Mouse (Mus musculus): Measurements from ENCODE around the gene Glyr1. TPM values are rescaled to one million over a fixed set of nuclear protein-coding genes. Genes with fewer than 3 reads are reported as not detected.

Gene Glyr1
- polyA plus RNA-seq, 1 experiment from 2014 or later = 211 TPM

DNA sequence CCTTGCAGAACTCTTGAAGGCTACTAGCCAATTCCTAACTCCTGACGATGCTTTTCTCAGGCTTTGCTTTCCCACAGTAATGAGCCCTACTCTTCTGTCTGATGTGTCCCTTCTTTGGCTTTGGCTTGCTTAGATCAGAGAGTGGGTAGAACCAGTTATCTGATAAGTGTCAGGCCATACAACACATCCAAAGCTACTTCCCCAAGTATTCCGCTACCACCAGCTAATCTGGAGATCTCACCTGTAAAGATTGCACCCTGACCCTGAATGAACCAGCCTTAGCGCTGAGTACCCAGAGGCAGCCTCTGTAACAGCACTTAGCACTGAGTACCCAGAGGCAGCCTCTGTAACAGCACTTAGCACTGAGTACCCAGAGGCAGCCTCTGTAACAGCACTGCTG, 4.3 kb downstream of the Glyr1 start:
- WGBS = 96% methylated on average over 3 of the region's 3 CpGs
- Histone ChIP-seq H3K4me3 (no peak overlapping the region), H3K27ac (no peak overlapping the region), H3K36me3 (peaks cover 79% of the 10 kb centered on the region), H3K9me3 (no peaks in the 10 kb centered on the region), H3K27me3 (ENCODE audit: insufficient read depth, poor library complexity, severe bottlenecking) (no peaks in the 10 kb centered on the region), H3K4me1 (replicated peaks) (peaks cover 13% of the 10 kb centered on the region)
- DNase-seq (ENCODE audit: low spot score) = no peak

DNA sequence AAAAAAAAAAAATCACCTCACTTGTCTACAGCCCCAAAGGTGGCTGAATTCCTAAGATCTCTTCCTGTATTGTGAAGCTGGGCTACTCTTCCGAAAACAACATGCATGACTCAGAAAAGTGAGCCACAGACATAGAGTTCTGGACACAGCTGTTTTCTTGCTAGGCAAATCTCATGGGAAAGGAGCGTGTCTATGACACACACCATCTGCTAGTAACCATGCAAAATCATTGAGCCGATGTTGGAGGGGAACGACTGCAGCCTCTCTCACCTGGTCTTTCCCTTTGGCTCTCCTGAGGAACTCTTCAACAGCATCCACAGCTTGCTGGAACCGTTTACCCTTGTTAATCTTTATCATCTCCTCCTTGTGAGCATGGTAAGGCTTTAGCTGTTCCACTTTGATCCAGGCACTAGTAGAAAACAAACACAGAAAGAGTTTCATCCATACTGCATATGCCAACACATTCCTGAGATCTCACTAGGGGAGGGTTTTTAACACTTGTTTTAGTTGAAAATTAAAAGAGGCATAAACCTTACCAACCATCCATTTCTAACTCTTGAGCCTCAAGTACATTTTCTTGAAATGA, 12.9 kb downstream of the Glyr1 start:
- Histone ChIP-seq H3K27me3 (ENCODE audit: insufficient read depth, poor library complexity, severe bottlenecking) (no peaks in the 10 kb centered on the region), H3K4me3 (no peak overlapping the region), H3K36me3 (peaks cover 100% of the 10 kb centered on the region), H3K9me3 (no peaks in the 10 kb centered on the region), H3K4me1 (replicated peaks) (no peaks in the 10 kb centered on the region), H3K27ac (no peak overlapping the region)
- 90% methylated on average over 5 of the region's 5 CpGs for WGBS
- DNase-seq (ENCODE audit: low spot score) = no peak

DNA sequence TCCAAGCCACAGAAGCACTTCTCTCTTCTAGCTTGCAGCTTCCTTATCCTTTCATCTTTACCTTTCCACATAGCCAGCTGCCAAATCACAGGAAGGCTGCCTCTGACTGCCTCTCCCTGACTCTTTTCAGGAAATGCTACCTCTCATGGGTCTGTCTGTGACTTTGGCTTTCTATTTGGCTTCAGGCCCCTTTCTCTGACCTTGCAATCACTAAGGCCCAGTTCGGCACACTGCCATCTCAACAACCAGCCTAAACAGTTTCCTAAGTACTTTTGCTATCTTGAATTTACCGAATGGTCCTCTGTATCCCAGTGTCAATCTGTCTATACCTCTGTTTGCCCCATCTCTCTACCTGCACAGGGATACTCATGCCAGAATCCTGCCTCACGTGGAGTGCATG, 14.1 kb downstream of the Glyr1 start:
- Histone ChIP-seq H3K4me1 (replicated peaks) (no peaks in the 10 kb centered on the region), H3K4me3 (no peak overlapping the region), H3K27me3 (ENCODE audit: insufficient read depth, poor library complexity, severe bottlenecking) (no peaks in the 10 kb centered on the region), H3K9me3 (no peaks in the 10 kb centered on the region), H3K27ac (no peak overlapping the region), H3K36me3 (peaks cover 100% of the 10 kb centered on the region)
- WGBS = 94% methylated on average over 3 of the region's 3 CpGs
- DNase-seq (ENCODE audit: low spot score) = no peak

DNA sequence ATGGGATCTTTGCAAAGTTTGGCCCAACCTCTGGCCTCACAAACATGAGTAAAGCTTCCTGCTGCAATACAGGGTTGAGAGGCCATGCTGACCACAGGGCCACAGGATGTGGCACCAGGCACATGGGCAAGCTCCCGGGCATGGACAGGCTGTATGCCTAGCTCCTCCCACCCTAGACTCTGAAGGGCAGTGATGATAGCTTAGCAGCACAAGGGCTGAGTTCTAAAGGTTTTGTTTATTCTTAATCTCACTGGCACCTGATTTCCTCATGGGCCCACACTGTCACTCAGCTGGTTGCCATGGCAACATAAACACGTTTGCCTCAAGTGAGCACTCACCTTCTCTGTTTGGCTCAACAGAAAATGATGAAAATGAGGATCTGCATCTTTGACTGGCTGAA, 19.8 kb downstream of the Glyr1 start:
- Histone ChIP-seq H3K4me3 (no peak overlapping the region), H3K27ac (no peak overlapping the region), H3K27me3 (ENCODE audit: insufficient read depth, poor library complexity, severe bottlenecking) (no peaks in the 10 kb centered on the region), H3K36me3 (peaks cover 99% of the 10 kb centered on the region), H3K4me1 (replicated peaks) (no peaks in the 10 kb centered on the region), H3K9me3 (no peaks in the 10 kb centered on the region)
- 73% methylated on average over 2 of the region's 2 CpGs for WGBS
- DNase-seq (ENCODE audit: low spot score) = no peak

DNA sequence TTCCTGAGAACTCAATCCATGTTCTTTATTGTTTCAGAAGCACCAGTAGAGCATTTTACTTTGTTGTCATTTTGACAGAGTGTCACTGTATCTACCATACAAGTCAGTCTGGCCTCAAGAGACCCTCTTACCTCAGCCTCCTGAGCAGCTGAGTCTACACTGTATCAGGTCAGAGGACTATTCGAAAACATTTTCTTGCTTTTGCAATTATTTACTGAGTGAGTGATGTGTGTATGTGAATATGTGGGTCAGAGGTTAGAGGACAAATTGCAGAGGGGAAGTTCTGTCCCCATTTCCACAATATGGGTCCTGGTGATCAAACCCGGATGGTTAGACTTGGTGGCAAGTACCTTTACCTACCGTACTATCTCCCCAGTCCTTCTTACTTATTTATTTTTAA, 25.6 kb downstream of the Glyr1 start:
- Histone ChIP-seq H3K27ac (no peak overlapping the region), H3K4me1 (replicated peaks) (no peaks in the 10 kb centered on the region), H3K36me3 (peaks cover 99% of the 10 kb centered on the region), H3K4me3 (no peak overlapping the region), H3K9me3 (no peaks in the 10 kb centered on the region), H3K27me3 (ENCODE audit: insufficient read depth, poor library complexity, severe bottlenecking) (no peaks in the 10 kb centered on the region)
- 98% methylated on average over 3 of the region's 3 CpGs for WGBS
- DNase-seq (ENCODE audit: low spot score) = no peak

DNA sequence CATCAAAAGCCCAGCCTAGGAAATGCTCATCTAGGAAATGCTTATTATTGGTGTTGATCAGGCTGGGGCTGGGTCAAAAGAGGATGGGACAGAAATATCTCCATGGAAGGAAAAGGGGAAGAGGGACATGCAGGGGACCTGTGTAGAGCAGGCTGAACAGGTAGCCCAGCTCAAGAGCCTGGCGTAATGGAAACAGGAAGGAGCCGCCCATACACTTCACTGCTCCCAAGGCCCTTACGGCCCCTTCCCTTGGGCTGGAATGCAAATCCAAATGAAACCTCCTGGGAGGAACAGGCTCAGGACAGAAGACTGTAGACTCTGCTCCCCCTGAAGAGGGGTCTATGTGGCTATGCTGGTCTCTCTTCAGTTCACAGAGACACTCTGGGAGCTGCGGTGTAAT, 35.1 kb downstream of the Glyr1 start:
- WGBS = 87% methylated on average over 4 of the region's 4 CpGs
- peaks cover 21% of the 10 kb centered on the region for H3K4me1 ChIP-seq (replicated peaks)
- H3K27me3 ChIP-seq (ENCODE audit: insufficient read depth, poor library complexity, severe bottlenecking) = no peaks in the 10 kb centered on the region
- H3K4me3 ChIP-seq = no peak overlapping the region
- H3K36me3 ChIP-seq = peaks cover 63% of the 10 kb centered on the region
- H3K9me3 ChIP-seq = no peaks in the 10 kb centered on the region
- no peak overlapping the region for H3K27ac ChIP-seq
- DNase-seq (ENCODE audit: low spot score) = no peak

DNA sequence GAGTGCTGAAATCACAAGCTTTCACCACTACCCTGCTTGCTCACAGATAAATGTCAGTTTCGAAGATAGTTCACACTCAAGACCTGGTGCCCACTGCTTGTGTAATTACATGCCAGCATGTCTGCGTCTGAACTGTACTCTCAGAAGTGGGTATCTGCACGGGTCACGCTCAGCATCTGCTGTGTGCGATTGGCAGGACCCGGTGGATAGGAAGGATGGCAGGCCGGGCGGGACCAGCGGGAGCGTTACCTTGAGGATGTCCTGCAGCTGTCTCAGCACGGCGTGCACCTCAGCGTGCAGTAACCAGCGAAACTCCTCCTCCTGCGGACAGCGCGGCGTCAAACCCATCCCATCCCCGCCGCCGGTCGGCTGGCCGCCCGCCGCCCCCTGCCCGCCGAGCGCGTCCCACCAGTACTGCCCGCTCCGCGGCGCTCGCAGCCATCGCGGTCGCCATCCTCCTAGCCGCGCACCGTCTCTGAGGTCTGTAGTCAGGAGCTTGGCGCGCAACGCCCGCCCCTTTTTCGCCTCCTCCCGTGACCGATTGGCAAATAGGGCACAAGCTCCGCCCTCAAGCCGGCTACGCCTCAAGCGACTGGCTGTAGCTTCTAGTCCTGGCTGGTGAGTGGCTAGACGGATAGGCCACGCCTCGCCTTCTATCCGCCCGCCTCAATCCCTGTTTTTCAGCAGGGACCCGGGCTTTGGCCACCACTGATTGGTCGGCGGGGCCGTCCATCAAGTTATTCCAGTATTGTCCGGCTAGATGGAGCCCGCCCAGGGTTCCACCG, 36.4 kb downstream of the Glyr1 start, which contains the start of gene Rogdi:
Gene Rogdi (minus strand): TSS at position 500 of the 785 bp plus-strand sequence.
- H3K27me3 ChIP-seq (ENCODE audit: insufficient read depth, poor library complexity, severe bottlenecking) = no peaks in the 10 kb centered on the region
- peaks cover 52% of the 10 kb centered on the region for H3K36me3 ChIP-seq
- H3K4me1 ChIP-seq (replicated peaks) = peaks cover 21% of the 10 kb centered on the region
- peak; percentile 100 for DNase-seq (ENCODE audit: low spot score)
- under 1% methylated on average over 63 of the region's 63 CpGs for WGBS
- H3K9me3 ChIP-seq = no peaks in the 10 kb centered on the region
- peak within 1 kb of the TSS; percentile 88 for H3K27ac ChIP-seq
- peak within 1 kb of the TSS; percentile 77 for H3K4me3 ChIP-seq

DNA sequence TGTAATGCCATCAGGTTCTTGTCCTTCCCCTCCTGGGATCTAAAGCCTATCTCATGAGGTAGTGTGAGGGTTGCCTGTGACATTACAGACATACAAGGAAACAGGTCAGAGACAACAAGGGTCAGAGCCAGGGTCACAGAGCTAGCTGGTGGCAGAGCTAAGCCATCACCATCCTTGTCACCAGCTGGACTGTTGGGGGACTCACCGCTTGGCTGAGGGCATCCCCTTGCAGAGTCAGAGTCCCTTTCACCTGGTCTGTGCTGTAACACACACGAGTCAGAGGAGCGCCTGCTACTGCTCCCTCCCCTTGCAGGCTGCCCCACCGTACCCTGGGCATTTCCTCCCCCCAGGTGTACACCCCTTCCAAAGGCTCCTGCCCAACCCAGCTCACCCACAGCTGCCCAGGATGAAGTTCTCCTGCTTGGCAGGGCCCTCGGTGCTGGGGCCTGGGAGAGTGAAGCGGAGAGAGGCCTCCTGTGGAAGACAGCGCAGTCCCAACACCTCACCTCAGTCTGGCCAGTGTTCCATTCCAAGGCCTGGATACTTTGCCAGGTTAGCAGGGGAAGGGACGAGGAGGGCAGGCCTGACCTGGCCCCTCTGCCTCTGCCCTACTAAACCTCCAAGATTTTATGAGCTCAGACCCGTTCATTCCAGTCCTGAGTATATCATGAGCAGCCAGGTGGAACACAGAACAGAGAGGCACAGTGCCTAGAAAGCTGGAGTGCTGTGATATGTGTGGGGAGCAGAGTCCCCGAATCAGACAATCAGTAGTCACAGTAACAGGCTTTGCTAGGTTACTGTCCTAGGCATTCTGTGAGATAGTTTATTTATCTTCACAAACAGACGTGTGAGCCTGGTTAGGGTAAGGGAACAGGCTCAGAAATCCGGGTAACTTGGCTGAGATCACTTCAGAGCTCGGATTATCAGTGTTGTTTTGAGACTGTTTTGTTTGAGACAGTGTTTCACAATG, 37.3 kb downstream of the Glyr1 start:
- WGBS = 60% methylated on average over 13 of the region's 13 CpGs
- peak overlapping the region; percentile 88 for H3K27ac ChIP-seq
- no peak for DNase-seq (ENCODE audit: low spot score)
- no peaks in the 10 kb centered on the region for H3K27me3 ChIP-seq (ENCODE audit: insufficient read depth, poor library complexity, severe bottlenecking)
- H3K9me3 ChIP-seq = no peaks in the 10 kb centered on the region
- peaks cover 28% of the 10 kb centered on the region for H3K4me1 ChIP-seq (replicated peaks)
- H3K36me3 ChIP-seq = peaks cover 43% of the 10 kb centered on the region
- peak overlapping the region; percentile 77 for H3K4me3 ChIP-seq

DNA sequence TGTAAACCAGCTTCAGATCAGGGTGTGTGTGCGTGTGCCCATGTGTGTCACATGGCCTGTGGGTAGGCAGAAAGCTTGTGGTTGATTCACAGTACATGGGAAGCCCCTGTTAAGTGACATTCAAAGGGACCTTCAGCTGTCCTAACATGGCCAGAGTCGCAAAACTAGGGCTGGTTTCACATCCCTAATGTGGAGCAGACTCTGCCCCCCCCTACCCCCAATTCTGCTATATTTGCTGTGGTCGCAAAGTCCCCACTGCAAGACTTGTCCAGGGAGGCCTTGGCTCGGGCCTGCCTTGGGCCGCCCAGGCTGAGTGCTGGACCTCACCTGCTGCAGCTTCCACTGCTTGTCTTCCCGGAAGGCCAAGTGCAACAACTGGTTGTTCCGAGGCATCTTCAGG, 38.4 kb downstream of the Glyr1 start:
- no peak for DNase-seq (ENCODE audit: low spot score)
- peaks cover 32% of the 10 kb centered on the region for H3K36me3 ChIP-seq
- no peaks in the 10 kb centered on the region for H3K9me3 ChIP-seq
- no peak overlapping the region for H3K27ac ChIP-seq
- H3K4me1 ChIP-seq (replicated peaks) = peaks cover 36% of the 10 kb centered on the region
- 90% methylated on average over 7 of the region's 7 CpGs for WGBS
- no peaks in the 10 kb centered on the region for H3K27me3 ChIP-seq (ENCODE audit: insufficient read depth, poor library complexity, severe bottlenecking)
- H3K4me3 ChIP-seq = no peak overlapping the region

DNA sequence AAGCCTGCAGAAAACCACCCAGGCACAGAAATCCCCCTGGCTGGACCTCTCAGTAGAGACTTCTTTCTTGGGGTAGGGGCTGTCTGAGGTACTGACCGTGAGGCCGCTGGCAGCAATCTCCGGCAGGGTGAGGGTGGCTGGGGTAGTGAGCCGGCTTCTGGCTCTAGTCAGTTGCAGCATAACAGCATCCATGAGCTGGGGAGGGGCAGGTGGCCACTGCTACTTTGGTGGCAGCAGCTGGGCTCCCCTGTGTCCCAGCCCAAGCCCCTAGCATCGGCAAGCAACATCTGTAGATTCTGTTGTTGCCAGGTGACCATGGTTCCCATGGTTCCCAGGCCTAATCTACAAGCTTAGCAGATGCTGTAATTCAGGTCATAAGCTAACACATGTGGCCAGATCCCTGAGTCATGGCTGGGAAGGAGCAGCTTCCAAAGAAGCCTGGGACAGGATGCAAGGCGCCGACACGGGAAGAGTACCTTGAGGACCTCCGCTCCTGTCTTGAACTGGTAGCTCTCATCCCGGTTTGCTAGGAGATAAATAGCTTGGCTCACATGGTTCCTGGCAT, 39.2 kb downstream of the Glyr1 start:
- no peak for DNase-seq (ENCODE audit: low spot score)
- no peaks in the 10 kb centered on the region for H3K9me3 ChIP-seq
- H3K27ac ChIP-seq = no peak overlapping the region
- H3K4me3 ChIP-seq = no peak overlapping the region
- H3K36me3 ChIP-seq = peaks cover 24% of the 10 kb centered on the region
- no peaks in the 10 kb centered on the region for H3K27me3 ChIP-seq (ENCODE audit: insufficient read depth, poor library complexity, severe bottlenecking)
- 91% methylated on average over 10 of the region's 10 CpGs for WGBS
- peaks cover 36% of the 10 kb centered on the region for H3K4me1 ChIP-seq (replicated peaks)

DNA sequence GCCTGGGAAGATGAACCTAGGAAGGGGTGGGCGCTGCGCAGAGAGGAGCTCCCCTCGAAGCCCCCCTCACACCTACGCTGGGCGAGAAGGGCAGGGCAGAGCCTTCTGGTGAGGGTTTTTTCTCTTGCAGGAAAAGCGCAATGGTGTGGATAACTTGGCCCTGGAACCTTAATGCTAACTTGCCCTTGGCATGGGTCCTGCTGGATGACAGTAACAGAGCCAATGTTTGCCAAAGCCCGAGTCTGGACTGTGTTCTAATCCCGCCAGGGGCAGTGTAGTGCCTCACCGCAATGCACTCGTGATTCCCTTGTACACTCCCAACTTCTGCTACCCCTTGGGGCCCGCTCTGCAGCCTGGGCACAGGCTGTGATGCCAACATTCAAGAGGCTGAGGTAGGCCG, 41.6 kb downstream of the Glyr1 start:
- Histone ChIP-seq H3K4me1 (replicated peaks) (peaks cover 36% of the 10 kb centered on the region), H3K4me3 (no peak overlapping the region), H3K9me3 (no peaks in the 10 kb centered on the region), H3K36me3 (peaks cover 10% of the 10 kb centered on the region; the same call in 1 of the 2 replicates), H3K27ac (peak overlapping the region; percentile 66; the same call in 1 of the 2 replicates), H3K27me3 (ENCODE audit: insufficient read depth, poor library complexity, severe bottlenecking) (no peaks in the 10 kb centered on the region)
- WGBS = 81% methylated on average over 12 of the region's 12 CpGs
- no peak for DNase-seq (ENCODE audit: low spot score)

DNA sequence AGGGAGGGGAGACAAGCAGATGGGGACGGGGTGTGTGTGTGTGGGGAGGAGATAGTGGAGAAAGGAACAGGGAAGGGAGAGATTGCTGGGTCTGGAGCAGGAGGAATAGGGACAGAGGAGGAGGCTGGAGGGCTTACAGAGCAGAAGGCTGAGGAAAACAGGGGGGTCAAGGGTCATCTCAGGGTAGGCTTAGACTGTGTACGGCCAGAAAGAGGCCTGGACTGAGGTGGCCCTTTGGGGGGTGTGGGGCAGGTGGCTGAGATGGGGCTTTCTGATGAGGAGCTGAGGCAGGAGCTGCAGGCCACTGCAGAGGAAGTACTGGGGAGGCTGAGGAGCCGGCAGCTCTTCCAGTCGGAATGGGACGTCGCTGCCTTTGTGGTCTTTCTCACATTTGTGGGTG, 42.2 kb downstream of the Glyr1 start:
- Histone ChIP-seq H3K27ac (peak overlapping the region; percentile 66), H3K36me3 (peaks cover 10% of the 10 kb centered on the region; the same call in 1 of the 2 replicates), H3K4me3 (peak overlapping the region; percentile 20; the same call in 1 of the 2 replicates), H3K27me3 (ENCODE audit: insufficient read depth, poor library complexity, severe bottlenecking) (no peaks in the 10 kb centered on the region), H3K4me1 (replicated peaks) (peaks cover 30% of the 10 kb centered on the region), H3K9me3 (no peaks in the 10 kb centered on the region)
- WGBS = 51% methylated on average over 6 of the region's 6 CpGs
- no peak for DNase-seq (ENCODE audit: low spot score)

All from hindbrain, embryonic 10.5 days (tissue).